Mouse (Mus musculus) adrenal gland, adult 2 months (tissue): ENCODE measurements around the gene 0610030E20Rik. TPM values are rescaled to one million over a fixed set of nuclear protein-coding genes. Genes with fewer than 3 reads are reported as not detected.

Source experiments
- DNase-seq: peaks from one replicate; pipeline ENCODE4 v3.0.0; 2021
- long read RNA-seq: library from polyadenylated mRNA; stranded (forward); transcript quantifications from one replicate; pipeline ENCODE4 v2.0.0, GENCODE M21; 2021
- polyA plus RNA-seq: library from polyadenylated mRNA; depleted of rRNA; stranded (reverse); fragments of >200 nt; gene quantifications from 2 replicates; pipeline ENCODE4 v1.2.3, GENCODE M21; 2012; rRNA removed
- total RNA-seq, 2 experiments: library from RNA; stranded (reverse); gene quantifications; 2 replicates each; pipeline ENCODE4 v1.2.3; 2021

0610030E20Rik gene
- 10 to 100 TPM; 21.0 to 28.4 TPM for total RNA-seq
- polyA plus RNA-seq, result 20.3 and 21.9 TPM in 2 replicates
- long read RNA-seq, full-length matches to known transcripts, result 8 of 10 reads
- long read RNA-seq, partial matches to known transcripts, result 1 of 10 reads
- long read RNA-seq, other reads (novel, unspliced or antisense), result 1 of 10 reads

DNA sequence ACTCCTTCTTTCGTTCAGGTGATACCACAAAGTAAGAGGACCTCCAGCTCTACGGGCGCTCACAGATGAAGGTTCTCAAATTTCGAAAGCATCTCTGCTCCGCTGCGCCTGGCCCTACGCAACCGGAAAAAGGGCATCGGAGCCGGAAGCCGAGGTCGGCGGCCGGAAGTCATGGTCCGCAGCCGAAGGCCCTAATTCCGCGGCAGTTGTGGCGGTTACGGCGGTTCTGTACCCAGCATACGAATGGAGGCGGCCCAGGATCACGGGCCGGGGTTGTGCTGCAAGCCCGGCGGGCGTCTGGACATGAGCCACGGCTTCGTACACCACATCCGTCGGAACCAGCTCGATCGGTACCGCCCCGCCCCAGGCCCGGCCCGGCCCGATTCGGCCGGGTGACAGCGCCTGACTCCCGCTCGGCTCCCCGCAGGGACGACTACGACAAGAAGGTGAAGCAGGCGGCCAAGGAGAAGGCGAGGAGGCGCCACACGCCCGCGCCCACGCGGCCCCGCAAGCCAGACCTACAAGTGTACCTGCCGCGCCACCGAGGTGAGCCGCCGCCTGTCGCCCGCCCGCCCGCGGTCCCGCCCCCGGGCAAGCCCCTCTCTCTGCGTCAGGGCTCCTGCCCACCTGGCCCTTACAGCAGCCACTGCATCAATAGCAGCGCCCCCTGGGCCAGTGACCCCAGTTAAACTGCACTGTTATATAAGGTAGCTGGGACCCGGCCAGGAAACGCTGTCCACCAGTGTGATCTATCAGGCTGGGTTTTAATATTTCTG, at the start of gene 0610030E20Rik:
0610030E20Rik (plus strand) TSS at position 152 of the 776 bp plus-strand sequence.
- DNase-seq, result peak; percentile 87

DNA sequence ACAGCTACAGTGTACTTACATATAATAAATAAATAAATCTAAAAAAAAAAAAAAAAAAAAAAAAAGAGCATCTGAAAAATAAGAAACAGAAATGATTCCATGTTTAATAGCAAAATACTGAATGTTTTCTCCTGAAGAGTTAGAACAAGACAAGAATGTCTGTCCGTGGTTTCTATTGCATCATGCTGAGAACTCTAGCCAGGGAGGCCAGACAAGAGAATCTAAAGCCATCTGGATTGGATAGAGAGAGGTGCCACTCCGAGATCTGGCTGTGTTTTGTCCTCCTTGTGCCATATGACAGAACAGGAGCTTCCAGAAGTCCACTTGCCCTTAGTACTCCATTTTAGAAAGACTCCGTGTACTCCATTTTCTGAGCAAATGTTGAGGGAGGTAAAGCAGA, 49.3 kb upstream of the 0610030E20Rik start:
- DNase-seq, result no peak

DNA sequence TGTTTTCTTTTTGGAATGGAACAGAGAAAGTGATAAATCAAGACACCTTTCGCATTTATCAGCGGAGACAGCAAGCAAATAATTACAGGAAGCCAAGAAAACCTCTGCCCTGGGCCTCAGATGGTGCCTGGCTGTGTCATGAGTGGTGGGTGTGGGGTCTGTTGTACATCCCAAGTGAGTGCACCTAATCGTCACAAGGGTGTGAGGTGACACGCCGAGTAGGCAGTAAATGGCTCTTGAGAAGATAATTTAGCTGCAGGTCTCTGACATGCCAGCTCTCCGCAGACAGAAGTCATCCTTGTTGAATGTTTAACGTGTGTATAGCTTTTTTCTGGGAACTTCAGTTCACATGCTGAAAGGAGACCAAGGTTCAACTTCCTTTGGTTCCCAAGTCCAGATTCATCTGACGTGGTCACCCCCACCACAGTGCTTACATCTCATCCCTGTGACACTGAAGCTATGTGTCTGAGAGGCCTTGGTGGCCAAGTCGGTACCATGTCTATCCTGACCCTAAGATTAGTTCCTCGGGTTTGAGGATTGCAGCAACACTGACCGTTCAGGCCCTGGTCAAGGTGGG, 44.7 kb upstream of the 0610030E20Rik start:
- DNase-seq, result no peak

DNA sequence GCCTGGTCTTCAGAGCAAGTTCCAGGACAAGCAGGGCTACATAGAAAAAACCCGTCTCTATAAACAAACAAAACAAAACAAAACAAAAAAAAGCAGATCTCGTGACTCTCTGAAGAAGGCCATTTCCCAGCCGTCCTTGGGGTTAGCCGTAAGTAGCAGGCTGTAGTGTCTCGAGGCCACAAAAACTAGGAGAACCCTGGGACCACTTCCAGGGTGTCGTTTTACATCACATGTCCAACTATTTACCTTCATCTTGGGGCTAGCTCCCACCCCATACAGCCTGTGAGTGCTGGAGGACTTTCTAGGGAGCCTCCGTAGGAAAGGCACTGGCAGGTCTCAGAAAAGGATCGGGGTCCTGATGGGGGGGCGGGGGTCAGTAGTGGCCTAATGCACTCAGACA, 43.6 kb upstream of the 0610030E20Rik start:
- no peak for DNase-seq

DNA sequence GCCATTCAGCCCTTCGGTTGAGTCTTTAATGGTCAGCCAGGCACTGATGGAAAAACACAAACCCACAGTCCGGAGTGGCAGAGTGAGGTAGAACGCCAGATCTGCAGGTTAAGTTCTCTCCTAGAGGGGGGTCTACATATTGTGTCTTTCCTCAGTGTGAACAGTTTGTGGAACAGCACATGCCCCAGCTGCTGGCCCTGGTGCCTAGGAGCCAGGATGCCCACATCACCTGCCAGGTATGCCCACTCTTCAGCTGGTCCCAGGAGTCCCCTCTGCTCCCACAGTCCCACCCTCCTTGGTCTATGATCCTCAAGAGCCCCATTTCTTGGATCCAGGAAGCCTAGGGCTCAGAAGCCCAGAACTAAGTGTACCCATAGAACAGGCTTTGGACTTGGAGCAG, 34.9 kb upstream of the 0610030E20Rik start:
- no peak for DNase-seq

DNA sequence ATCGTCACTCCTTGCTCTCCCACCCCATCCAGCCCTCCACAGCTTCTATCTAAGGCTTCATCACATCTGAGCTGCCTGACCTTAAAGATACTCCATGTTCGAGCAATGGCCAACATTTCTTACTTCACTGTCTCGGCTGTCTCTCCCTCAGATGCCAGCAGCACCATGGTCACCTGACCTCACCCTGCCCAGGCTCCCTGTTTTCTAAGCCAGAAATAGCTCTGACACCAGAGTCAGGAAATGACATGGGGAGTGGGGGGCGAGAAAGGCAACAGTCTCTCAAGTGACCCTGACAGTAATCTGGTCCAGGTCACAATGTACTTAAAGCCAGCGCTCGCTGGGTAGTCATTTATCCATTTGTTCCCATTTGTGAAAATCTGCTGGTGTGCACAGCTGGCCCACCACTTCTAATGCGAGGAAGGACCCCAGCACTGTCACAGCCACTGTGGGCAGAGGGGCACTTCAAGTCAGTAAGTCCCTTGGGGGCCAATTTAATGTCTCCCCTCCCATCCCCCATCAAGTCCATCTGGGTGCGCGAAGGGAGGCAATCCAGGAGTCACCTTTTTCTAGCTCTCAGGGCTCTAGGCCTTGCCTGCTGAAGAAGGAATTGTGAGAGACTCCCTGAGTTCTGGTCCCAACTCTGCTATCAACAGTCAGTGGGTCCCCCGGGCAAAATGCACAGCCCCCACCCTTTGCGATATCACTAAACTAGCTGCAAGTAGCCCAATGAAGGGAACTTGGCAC, 33.8 kb upstream of the 0610030E20Rik start:
- no peak for DNase-seq

DNA sequence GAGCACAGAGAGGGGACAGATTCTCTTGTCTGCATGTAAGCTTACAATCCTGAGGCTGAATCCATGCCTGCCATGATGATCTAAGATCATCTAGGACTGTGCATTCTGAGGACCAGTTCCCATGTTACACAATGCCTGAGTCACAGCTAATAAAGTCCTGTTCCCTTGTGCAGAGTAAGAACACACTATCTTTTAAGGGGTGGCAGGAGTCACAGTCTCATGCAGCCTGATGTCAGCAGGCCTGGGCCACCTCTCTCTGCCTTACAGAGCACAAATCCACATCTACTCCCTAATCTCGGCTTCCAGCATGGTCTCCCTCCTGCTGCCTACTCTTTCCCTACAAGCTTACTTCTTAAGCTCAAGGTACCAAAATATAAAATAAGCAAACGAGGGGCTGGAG, 31.7 kb upstream of the 0610030E20Rik start:
- no peak for DNase-seq

DNA sequence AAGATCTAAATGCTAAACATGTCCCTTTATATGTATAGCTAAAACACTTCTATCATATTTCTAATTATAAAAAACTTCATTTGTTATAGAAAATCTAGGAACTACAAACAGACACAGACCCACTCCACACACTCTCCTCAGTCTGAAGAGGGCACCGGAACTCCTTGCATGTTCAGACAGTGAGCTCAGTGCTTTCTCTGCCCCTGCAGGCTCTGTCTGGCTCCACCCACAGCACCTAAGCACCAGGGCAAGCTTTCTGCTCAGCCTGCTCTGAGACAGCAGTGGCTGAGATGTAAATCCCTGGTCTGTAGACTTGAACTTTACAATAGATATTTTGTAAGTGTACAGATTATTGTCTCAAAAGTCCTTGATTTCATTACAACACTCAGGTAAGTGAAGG, 31.1 kb upstream of the 0610030E20Rik start:
- DNase-seq, result no peak

DNA sequence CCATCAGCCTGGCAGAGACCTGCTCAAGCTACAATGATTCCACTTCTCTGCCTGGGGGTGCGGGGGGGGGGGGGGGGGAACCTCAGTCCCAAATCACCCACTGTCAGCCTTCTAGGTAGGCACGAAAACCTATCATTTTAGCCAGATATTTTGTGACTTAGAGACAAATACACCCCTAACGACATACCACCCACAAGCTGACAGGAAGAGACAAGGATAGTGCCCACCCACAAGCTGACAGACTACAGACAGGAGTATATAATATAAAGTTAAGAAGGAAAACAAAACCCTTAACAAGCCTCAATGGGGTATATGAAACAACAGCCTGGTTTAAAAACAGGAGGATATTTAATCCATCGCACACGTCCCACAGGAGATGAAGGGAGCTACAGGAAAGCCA, 28.7 kb upstream of the 0610030E20Rik start:
- DNase-seq, result no peak

DNA sequence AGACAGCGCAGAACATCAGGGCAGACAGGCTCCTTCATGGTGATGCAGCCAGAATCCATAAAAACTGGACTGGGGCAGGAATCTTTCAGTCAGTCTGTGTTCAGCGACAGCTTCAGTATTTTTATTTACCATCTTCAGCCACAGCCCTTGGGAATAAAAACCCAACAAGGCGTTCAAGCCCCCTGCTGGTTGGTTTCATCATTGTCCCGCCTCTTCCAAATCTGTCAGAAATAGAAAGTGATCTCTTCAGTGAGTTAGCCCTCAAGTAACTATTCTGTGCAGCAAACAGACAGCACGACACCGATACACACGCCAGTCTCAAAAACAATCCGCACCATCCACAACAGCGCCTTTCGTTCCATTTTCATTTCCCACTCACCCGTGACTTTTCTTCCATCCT, 28.1 kb upstream of the 0610030E20Rik start:
- DNase-seq, result no peak

DNA sequence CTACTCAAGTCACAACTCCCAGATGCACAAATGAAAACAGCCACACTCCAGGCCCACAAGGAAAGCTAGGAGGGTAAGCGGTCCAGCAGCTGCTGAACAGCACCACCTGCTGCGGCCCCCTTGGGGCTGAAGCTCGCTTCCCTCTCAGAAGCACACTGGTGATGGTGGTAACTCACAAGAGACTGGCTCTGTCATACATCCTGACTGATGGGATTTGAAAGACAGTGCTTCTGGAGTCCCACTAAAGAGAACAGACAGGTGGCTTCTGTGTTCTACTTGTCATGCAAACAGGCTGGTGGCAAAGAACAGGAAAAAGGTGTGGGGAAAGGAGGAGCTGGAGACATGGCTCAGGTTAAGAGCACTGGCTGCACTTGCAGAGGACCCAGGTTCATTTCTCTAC, 24.2 kb upstream of the 0610030E20Rik start:
- DNase-seq, result no peak

DNA sequence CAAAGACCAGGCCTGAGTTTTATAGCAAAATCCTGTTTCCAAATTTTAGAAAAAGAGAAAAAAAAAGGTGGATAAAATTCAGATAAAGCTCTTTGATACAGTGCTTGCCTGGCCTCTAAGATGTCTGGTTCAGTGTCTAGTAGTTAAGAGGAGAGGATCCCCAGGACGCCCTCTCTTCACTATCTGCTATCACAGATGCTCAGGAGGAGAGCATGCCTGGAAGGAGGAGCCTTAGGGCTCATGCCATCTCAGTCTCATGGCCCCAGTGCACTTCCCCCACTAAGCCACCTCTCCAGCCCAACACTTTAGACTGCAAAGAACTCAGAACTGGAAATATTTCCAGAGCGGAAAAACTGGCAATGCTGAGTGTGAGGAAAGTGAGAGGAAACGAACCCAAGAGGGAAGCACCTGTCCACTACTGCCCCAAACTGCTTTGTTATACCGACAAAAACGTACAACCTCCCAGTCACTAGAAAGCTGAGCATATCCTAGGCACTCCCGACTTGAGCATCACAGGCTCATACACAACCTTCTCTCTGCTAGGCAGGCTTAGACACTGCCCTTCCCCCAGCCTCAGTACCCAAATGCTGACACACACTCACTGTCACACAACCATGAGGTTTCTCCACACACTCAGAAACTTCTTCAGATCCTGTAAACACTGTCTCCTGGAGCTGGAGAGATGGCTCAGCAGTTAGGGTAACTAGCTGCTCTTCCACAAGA, 23.2 kb upstream of the 0610030E20Rik start:
- no peak for DNase-seq

DNA sequence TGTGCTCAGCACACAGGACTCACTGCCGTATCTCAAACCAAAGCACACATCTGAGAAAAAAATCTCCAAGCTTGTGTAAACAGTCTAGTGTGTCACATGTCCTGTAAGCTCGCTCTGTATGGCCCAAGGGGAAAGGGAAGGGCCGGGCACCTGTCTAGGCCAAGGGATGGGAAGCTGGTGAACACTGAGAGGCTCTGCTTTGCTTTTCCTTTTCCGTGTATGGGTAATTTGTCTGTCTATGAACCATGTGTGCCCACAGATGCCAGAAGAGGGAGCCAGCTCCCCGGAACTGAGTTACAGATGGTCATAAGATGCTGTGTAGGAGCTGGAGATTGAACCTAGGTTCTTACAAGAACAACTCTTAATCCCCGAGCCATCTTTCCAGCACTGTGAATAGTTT, 20.8 kb upstream of the 0610030E20Rik start:
- peak; percentile 52 for DNase-seq

DNA sequence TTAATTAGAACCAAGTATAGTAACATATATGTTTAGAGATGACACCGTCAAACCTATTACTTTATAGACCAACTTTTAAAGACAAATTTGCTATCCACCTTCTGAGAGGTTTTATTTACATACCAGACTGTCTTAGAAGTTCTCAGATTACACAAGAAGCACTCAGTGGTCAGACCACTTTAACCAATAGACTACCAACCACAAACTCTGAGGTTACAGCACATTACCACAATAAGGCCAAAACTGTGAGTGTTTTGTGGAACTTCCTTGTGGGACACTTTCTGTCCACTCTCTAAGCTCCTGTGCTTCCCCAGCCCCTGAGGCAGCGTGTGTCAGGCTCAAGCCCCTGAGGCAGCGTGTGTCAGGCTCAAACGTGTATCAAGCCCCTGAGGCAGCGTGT, 18.1 kb upstream of the 0610030E20Rik start:
- DNase-seq, result no peak

DNA sequence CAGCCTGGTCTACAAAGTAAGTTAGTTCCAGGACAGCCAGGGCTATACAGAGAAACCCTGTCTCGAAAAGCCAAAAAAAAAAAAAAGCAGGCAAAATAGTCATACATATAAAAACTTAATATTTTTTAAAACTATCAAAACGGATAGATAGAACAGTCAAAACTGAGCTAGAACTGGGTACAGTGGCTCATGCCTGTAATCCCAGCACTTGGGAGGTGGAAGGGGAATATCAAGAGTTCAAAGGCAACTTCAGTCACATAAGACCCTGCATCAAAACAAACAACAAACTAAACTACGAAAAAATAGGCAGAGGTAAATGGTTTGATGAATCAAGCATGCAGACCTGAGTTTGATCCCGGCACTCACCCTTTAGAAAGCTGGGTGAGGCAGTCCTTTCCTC, 17.0 kb upstream of the 0610030E20Rik start:
- DNase-seq, result no peak

DNA sequence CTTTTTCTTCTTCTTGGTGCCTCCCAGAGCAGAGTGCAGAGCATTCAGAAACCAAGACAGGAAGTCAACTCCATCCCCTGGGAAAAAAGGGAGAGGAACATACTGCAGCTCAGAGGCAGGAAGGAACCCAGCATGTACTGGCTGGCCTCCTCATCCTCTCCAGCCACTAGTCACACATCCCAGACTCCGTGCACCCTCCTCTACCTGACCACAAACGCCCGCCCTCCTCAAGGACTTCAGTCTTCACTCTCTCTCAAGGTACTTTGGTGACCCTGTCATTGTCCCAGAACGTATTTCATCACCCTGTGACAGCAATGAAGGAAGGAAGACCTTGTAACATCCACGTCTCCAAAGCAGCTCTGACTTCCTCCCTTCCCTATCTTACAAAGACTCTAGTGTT, 14.0 kb upstream of the 0610030E20Rik start:
- DNase-seq, result no peak

DNA sequence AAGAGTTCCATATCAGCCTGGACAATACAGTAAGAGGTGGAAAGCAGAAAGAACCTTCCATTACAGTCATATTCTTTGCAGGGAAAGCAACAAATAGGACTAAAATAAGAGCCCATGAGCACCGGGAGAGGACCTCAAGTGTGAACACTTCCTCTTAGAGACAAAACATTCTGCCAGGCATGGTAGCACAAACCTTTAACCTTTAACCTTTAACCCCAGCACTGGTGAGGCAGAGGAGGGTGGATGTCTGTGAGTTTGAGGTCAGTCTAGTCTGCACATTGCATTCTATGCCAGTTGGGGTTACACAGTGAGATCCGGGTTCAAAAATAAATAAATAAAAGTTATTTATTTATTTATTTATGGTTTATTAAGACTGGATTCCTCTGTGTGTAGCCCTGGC, 6.6 kb upstream of the 0610030E20Rik start:
- DNase-seq, result no peak

DNA sequence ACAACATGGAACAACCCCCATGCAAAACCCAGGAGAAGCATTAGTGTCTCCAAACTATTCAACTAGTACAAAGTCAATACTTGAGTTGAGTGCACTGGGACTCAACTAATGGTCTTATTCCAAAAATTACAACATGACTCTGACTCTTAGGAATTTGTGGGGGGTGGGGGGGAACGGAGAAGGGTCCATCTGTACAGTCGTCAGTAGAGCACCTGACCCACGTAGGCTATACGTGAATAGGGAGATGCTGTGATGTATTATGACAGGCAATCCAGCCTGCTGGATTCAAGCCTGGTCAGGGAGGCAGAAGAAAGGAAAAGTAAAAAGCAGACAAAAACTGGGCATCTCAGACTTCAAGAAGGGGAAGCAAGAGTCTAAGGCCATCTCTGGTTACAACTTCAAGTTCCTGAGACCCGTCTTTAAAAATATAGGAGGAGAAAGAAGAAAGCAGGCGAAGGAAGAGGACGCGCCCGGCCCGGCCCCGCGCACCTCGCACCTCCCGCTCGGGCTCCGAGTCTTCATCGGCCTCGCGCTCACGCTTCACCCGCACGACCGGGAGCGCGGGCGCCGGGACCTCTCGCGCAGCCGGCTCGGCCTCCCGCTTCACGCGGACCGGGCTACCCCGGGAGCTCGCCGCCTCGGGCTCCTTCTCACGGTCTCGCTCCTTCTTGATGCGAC, 2.6 kb upstream of the 0610030E20Rik start:
- DNase-seq, result no peak

DNA sequence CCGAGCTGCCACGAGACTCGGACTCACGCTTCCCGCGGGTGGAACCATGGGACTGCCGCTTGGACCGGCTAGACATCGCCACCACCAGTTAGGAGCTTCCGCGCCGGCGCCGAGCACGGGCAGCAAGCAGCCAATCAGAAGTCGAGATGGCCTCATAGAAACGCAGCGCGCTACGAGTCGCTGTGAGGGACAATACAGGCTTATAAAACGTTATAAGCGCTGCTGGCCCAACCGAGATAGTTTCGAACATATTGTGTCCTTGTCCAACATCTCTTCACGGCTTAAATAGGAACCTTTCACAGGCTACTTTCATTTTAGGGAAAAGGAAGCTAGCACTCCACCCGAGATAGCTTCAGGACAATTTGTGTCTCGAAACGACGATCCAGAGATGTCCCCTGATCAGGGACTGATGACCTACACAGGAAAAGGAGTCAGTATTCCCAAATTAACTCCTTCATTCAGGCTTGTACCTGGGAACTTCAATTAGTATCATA, 2.0 kb upstream of the 0610030E20Rik start, which contains the start of gene Usp39:
Usp39 (minus strand) TSS at position 111 of the 494 bp plus-strand sequence.
- DNase-seq, result peak; percentile 95

DNA sequence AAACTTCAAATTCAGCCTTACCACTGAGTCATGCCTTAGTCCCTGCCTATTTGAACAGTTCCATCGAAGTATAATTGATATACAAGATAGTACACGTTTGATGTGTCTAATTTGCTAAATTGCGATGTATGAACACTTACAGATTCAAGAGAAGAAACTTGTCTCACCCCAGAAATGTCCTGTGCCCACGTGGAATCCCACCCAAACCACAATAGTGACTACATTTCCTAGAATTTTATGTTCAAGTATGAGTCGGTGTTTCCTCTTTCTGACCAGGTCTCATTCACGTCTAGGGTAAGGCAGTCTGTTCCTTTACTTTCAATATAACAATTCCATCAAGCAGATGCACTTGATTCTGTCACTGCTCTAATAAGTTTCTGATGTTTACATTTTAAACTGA, 1.5 kb upstream of the 0610030E20Rik start:
- DNase-seq, result no peak

DNA sequence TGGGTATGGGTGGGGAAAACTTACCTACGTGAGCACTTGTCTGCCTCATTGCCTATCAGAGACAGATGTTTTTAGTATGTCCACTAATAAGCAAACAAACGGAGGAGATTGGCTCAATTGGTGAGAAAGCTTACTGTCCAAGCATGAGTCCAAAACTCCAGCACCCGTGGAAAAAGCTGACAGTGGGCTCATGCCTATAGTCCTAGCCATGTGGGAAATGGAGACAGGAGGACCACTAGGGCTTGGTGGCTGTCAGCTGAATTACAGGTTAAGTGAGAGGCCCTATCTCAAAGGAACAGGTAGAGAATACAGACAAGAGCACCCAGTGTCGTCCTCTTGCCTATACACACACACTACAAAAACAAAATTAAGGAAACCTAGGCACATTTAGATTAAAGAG, 856 bp upstream of the 0610030E20Rik start:
- DNase-seq, result no peak
